Comparison of ENCODE assay signal across 18 mouse cellular contexts in the genomic region with DNA sequence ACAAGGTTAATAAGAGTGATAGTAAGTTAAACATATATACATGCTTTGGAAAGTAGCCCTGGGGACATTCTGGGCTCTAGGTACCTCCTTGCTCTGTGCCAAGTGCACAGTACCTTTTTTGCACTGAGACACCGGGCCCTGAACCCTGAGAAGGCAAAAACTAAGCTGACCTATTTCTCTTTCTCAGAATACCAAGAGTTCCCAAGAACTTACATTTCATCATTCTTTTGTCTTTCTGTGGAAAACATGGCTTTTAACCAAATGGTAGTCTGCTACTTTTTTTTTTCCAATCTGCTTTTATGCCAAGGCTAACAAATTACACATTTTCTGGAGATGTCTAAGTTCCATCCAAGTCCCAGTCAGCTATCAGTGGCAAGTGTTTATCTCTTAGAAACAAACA.
"Had no signal": no experiment of that assay in that cellular context is flagged by ENCODE, and none has a peak within 500 bp of the region (broad histone marks: within the 10 kb centered on the region; RNA-seq: fewer than 3 reads in every experiment).

No protein-coding gene starts in this region.

- H3K9ac ChIP-seq: lung, embryonic 14.5 days; midbrain, embryonic 12.5 days; neural tube, embryonic 13.5 days; neural tube, embryonic 15.5 days; stomach, embryonic 15.5 days had no signal

- H3K27me3 ChIP-seq: midbrain, embryonic 12.5 days; neural tube, embryonic 13.5 days; neural tube, embryonic 15.5 days; stomach, embryonic 15.5 days had no signal

- H3K4me2 ChIP-seq: lung, embryonic 14.5 days; midbrain, embryonic 12.5 days; neural tube, embryonic 13.5 days; neural tube, embryonic 15.5 days; stomach, embryonic 15.5 days had no signal

- H3K4me3 ChIP-seq: midbrain, embryonic 10.5 days; midbrain, embryonic 12.5 days; myocyte; neural tube, embryonic 13.5 days; neural tube, embryonic 15.5 days; stomach, embryonic 15.5 days had no signal

- H3K36me3 ChIP-seq: midbrain, embryonic 10.5 days; midbrain, embryonic 12.5 days; neural tube, embryonic 13.5 days; neural tube, embryonic 15.5 days; stomach, embryonic 15.5 days had no signal

- H3K9me3 ChIP-seq: midbrain, embryonic 10.5 days; midbrain, embryonic 12.5 days; neural tube, embryonic 13.5 days; neural tube, embryonic 15.5 days; stomach, embryonic 15.5 days had no signal

- H3K27ac ChIP-seq: midbrain, embryonic 10.5 days; midbrain, embryonic 12.5 days; neural tube, embryonic 13.5 days; neural tube, embryonic 15.5 days; stomach, embryonic 15.5 days; stomach, postnatal 0 days had no signal

- ATAC-seq: midbrain, embryonic 16.5 days had no signal

- H3K4me1 ChIP-seq: midbrain, embryonic 10.5 days; midbrain, embryonic 12.5 days; neural tube, embryonic 13.5 days; neural tube, embryonic 15.5 days; stomach, embryonic 15.5 days had no signal

- DNase-seq: lung, adult 18-20 months; lung, embryonic 14.5 days; lung, postnatal 10 days; lung, postnatal 4 days; midbrain, embryonic 14.5 days; retina, postnatal 1 day; right cerebral cortex, postnatal 14 days; thymus, adult 2 months; thymus, postnatal 25 days; thymus, postnatal 4 days had no signal
